Mouse (Mus musculus) E14TG2a.4 (cell line): ENCODE results near the gene Bcl2.

Experiments
- CTCF ChIP-seq: conservative IDR thresholded peaks from 2 replicates; pipeline ENCODE4 v1.5.1; 2014; ENCODE audit warnings: low read length
- NANOG ChIP-seq: IDR thresholded peaks from 2 replicates; pipeline ENCODE4 v1.6.1; 2014; ENCODE audit warnings: borderline replicate concordance, low read length, mixed read lengths
- POU5F1 ChIP-seq: IDR thresholded peaks from 2 replicates; pipeline ENCODE4 v1.6.1; 2014; ENCODE audit warnings: low read length, borderline replicate concordance

DNA sequence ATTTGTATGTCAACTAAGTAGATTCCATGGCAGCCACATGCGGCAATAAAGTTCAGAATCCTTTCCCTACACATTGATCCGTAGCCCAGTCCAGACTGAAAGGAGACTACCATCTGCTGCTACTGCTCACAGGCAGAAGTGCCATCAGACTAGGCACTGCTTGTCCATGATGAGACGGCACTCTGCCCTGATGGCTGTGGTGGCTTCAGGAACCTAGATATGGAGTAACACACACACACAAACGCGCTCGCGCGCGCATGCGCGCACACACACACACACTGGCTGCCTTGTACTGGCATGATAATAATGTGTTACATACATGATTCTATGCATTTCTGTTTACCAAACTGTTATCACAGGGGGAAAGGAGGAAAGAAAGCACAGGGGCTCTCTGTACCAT lies 76.4 kb downstream of the Bcl2 start:
- TF ChIP-seq NANOG (no peak), CTCF (no peak), POU5F1 (no peak)
